Mouse (Mus musculus) stomach, postnatal 0 days (tissue): ENCODE measurements around the gene Polr2l.

Experiments
- CTCF ChIP-seq: IDR thresholded peaks from 2 replicates; pipeline ENCODE4 v1.5.1; 2016; ENCODE audit warnings: antibody characterized with exemption, low read depth, mild to moderate bottlenecking, moderate library complexity
- EP300 ChIP-seq: optimal IDR thresholded peaks from 2 replicates; pipeline ENCODE3; 2016; ENCODE audit warnings: antibody characterized with exemption

DNA sequence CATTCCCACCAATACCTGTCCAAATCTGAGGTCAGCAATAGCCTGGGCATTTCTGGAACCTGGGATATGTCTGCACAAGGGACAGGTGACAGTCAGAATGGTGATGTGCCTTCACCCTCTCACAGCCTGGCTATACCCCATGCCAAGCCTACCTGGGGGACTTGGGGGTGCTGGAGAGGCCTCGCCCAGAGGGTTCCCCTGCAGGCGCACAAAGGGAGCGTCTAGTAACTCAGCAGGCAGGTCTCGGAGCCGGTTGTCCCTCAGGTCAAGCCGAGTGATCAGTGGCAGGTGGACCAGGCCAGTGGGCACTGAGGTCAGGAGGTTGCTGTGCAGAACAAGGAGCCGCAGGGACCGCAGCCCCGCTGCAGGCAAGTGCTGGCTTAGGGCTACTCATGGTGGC is 33.5 kb downstream of the Polr2l start:
- TF ChIP-seq CTCF, result no peak
- TF ChIP-seq EP300, result no peak
